8 mouse cellular contexts compared by ENCODE assay signal in the genomic region with DNA sequence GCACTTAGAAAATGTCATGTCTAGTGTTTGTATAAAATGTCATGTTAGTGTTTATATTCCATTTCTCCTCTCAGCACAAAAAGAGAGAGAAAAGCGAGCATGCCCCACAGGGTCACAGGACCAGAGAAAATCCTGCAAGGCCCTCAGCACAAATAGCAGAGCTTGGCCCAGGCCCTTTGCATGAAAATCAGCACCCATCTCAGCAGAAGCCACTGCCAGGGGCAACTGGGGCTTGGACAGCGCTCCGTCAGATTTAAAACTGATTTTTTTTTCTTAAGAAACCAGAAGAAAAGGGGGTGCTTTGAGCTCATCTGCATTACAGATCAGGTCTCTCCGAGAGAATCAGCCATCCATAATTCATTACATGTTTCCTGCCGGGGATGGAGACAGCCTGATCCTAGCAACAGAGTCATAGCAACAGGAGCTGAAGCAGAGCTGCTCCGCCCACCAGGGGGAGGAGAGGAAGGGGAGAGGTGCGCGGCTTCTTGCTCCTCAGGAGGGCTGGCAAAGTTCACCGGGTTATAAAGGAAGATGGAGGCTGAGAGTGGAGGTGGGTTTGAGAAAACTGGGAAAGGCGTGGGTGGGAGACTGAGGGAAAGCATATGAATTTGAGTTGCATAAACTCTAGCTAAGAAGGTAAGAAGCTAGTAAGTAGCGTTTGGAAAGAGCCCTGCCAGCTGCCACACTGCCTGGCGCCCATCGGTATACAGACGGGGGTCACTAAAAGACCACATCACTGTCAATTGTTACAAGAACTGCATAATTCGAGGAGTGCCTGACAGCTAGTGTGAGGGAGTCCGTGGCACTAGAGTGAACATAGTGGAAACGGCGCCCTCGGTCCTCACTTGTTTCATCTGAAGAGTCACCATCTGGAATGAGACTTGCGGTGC.
DNase-seq lines count a peak whose midpoint lies in the region; ATAC-seq lines count a peak whose summit lies in the region.

No protein-coding gene starts in this region.

- peak; percentile 30 to 35 for DNase-seq in kidney, postnatal 4 days
- DNase-seq in kidney, postnatal 36 days: no peak
- DNase-seq in layer of hippocampus, postnatal 25 days (ENCODE audit: extremely low spot score in 1 of 2, low spot score in 1 of 2): peak; percentile 61 to 65
- peak; percentile 78 for DNase-seq in neural tube, embryonic 10.5 days (ENCODE audit: extremely low spot score, low spot score)
- no peak for DNase-seq in ovary, postnatal 36 days (ENCODE audit: low spot score)

- H3K4me3 ChIP-seq in forebrain, embryonic 16.5 days (replicated peaks; ENCODE audit: low read length): peak overlapping the region; percentile 31

- no peaks in the 10 kb centered on the region for H3K9me3 ChIP-seq in forebrain, embryonic 16.5 days (ENCODE audit: control insufficient read depth, low read length)

- no peaks in the 10 kb centered on the region for H3K27me3 ChIP-seq in forebrain, embryonic 16.5 days (replicated peaks; ENCODE audit: control insufficient read depth, insufficient read depth, low read length)

- WGBS in forebrain, embryonic 16.5 days: 10% methylated on average over 20 of the region's 20 CpGs

- peak overlapping the region; percentile 96 for H3K27ac ChIP-seq in forebrain, embryonic 16.5 days (ENCODE audit: low read length)

- peak; percentile 97 for ATAC-seq in forebrain, embryonic 16.5 days
- no peak for ATAC-seq in erythroid progenitor cell, adult 5-6 weeks (replicated peaks; ENCODE audit: low FRiP score, poor library complexity, severe bottlenecking)
- no peak for ATAC-seq in inflammation-experienced regulatory T-cells, adult 6 months

- H3K9ac ChIP-seq in forebrain, embryonic 16.5 days (replicated peaks; ENCODE audit: low read depth, low read length): peak overlapping the region; percentile 52

- H3K4me1 ChIP-seq in forebrain, embryonic 16.5 days (replicated peaks; ENCODE audit: control insufficient read depth, insufficient read depth, low read length): peaks cover 35% of the 10 kb centered on the region

- H3K4me2 ChIP-seq in forebrain, embryonic 16.5 days (ENCODE audit: low read length): peak overlapping the region; percentile 51

- H3K36me3 ChIP-seq in forebrain, embryonic 16.5 days (ENCODE audit: control insufficient read depth, insufficient read depth): no peaks in the 10 kb centered on the region

Comparison
In these comparisons a context has a peak if more than half of its experiments do, and no peak if none do; other contexts are left out.
1. DNase-seq: peak in kidney, postnatal 4 days (2 of 2), layer of hippocampus, postnatal 25 days (2 of 2) and neural tube, embryonic 10.5 days (single experiment); none in kidney, postnatal 36 days (0 of 2) and ovary, postnatal 36 days (single experiment).